Mouse (Mus musculus): ENCODE measurements around the gene Mrtfb. TPM values are rescaled to one million over a fixed set of nuclear protein-coding genes. Genes with fewer than 3 reads are reported as not detected.

Gene Mrtfb
- polyA plus RNA-seq, 1 experiment from 2014 or later: 12.3 TPM

DNA sequence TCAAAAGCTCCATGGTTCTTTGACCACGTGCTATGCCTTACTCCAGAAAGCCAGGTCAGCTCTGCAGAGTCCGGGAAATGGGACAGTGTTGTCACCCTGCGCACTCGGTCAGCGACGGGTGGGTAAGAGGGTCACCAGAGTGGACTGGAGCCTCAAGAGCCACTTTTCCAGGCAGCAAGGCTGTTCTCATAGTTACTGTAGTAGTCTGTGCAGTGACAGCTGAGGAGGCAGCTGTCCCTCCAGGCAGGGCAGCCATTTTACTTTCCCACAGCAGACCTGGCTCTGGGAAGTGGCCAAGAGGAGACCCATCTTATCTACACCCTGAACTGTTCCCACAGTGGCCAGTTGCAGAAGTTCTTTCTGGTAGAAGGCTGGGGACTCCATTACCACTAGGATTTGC, 159.2 kb downstream of the Mrtfb start:
- WGBS: 97% methylated on average over 6 of the region's 6 CpGs

DNA sequence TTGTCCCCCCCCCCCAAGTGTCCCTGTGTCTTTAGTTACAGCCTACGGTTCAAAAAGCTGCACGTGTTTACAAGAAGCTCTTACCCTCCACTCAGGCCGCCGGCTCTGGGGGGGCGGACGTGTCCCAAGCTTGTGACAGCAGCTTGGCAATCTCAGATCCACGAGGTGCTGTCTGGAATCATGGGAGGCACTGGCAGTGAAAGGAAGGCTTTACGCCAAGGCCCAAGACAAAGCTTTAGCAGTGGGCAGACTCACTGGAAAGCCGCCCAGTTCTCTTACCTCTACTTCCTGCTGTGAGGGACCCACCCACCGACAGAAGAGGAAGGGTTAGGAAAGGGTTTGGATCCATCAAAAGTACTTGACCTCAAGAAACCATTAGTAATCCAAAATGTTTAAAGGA, 160.2 kb downstream of the Mrtfb start:
- H3K9ac ChIP-seq: no peak overlapping the region
- peaks cover 17% of the 10 kb centered on the region for H3K36me3 ChIP-seq
- H3K4me2 ChIP-seq: no peak overlapping the region
- WGBS: 60% methylated on average over 10 of the region's 10 CpGs
- H3K27ac ChIP-seq (replicated peaks): no peak overlapping the region
- H3K9me3 ChIP-seq: no peaks in the 10 kb centered on the region
- no peaks in the 10 kb centered on the region for H3K27me3 ChIP-seq
- no peak overlapping the region for H3K4me3 ChIP-seq
- ATAC-seq (ENCODE audit: low FRiP score, low read depth): no peak
- no peaks in the 10 kb centered on the region for H3K4me1 ChIP-seq (replicated peaks)

More for the DNA sequence above, 159.2 kb downstream of the Mrtfb start:
- Histone ChIP-seq H3K9ac (no peak overlapping the region), H3K27ac (replicated peaks) (no peak overlapping the region), H3K4me2 (no peak overlapping the region), H3K36me3 (peaks cover 27% of the 10 kb centered on the region), H3K9me3 (no peaks in the 10 kb centered on the region), H3K4me1 (replicated peaks) (no peaks in the 10 kb centered on the region), H3K4me3 (no peak overlapping the region), H3K27me3 (no peaks in the 10 kb centered on the region)
- ATAC-seq (ENCODE audit: low FRiP score, low read depth): no peak

DNA sequence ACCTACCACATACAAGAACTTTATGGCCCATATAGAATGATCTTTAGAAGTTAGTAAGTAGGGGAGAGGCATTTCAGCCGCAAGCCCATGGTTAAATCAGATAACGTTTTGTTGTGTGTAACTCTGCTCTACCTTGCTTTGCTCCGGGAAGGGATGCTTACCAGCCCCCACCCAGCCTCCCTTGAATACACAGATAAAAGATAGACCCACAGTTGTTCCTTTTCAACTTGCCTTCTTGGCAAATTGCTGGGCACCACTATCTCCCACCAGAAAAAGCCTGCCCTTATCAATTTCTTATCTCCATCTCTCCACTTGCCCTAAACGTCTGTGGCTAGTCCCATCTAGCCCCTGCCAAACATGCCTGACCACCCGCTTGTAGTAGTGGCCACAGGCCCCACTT, 161.6 kb downstream of the Mrtfb start:
- ATAC-seq (ENCODE audit: low FRiP score, low read depth): no peak
- Histone ChIP-seq H3K4me2 (no peak overlapping the region), H3K4me1 (replicated peaks) (no peaks in the 10 kb centered on the region), H3K27ac (replicated peaks) (no peak overlapping the region), H3K4me3 (no peak overlapping the region), H3K36me3 (peaks cover 7% of the 10 kb centered on the region), H3K27me3 (no peaks in the 10 kb centered on the region), H3K9me3 (no peaks in the 10 kb centered on the region), H3K9ac (no peak overlapping the region)
- 91% methylated on average over 5 of the region's 5 CpGs for WGBS

DNA sequence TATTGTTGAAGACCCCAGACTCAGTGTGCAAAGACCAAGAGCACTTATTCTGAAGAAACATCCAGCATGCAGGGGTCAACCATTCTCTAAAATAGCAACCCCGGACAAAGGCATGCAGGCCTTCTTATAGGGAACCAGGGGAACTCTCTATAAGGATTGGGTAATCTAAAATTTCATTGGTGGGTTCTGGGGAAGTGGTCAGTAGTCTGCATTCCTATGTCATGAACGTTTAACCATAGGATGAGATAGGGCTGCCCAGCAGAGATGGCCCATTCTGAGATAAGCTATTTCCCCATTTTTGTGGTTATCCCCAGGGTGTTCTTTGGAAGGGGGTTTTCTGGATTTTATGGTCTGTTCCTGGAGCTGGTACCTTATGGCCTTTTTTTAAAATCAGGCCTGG, 163.5 kb downstream of the Mrtfb start:
- no peak overlapping the region for H3K4me3 ChIP-seq
- H3K9me3 ChIP-seq: no peaks in the 10 kb centered on the region
- 81% methylated on average over 2 of the region's 2 CpGs for WGBS
- no peak overlapping the region for H3K9ac ChIP-seq
- no peaks in the 10 kb centered on the region for H3K27me3 ChIP-seq
- H3K4me2 ChIP-seq: no peak overlapping the region
- H3K27ac ChIP-seq (replicated peaks): no peak overlapping the region
- ATAC-seq (ENCODE audit: low FRiP score, low read depth): no peak
- no peaks in the 10 kb centered on the region for H3K4me1 ChIP-seq (replicated peaks)
- H3K36me3 ChIP-seq: 0 out of 2 replicates have a peak, but pooled peaks cover 4% of the 10 kb centered on the region

DNA sequence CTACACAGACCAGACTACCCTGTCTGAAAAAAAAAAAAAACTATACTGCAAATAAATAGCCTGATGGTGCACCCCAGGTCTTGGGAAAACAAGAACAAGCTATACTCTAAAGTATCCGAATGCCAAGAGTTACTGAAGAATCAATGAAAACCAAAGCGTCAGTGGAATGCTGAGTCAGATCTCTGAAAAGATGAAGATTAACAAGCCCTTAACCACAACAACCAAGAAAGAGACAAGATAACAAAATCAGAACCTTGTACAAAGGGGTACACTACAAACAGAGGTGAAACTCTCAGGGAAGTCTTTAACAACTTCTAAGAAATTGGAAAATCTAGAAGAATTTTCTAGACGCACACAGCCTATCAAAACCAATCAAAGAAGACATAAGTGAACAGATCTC, 166.2 kb downstream of the Mrtfb start:
- Histone ChIP-seq H3K36me3 (0 out of 2 replicates have a peak, but pooled peaks cover 2% of the 10 kb centered on the region), H3K4me1 (replicated peaks) (no peaks in the 10 kb centered on the region), H3K27ac (replicated peaks) (no peak overlapping the region), H3K9ac (no peak overlapping the region), H3K4me3 (no peak overlapping the region), H3K9me3 (no peaks in the 10 kb centered on the region), H3K27me3 (no peaks in the 10 kb centered on the region), H3K4me2 (no peak overlapping the region)
- 94% methylated on average over 3 of the region's 3 CpGs for WGBS
- ATAC-seq (ENCODE audit: low FRiP score, low read depth): no peak

GRCm38 (mm10) chr16:13423587-13424355, 167.5 kb downstream of the Mrtfb start:
- H3K9ac ChIP-seq: no peak overlapping the region
- no peak overlapping the region for H3K27ac ChIP-seq (replicated peaks)
- no peaks in the 10 kb centered on the region for H3K36me3 ChIP-seq
- no peaks in the 10 kb centered on the region for H3K4me1 ChIP-seq (replicated peaks)
- ATAC-seq (ENCODE audit: low FRiP score, low read depth): no peak
- H3K9me3 ChIP-seq: no peaks in the 10 kb centered on the region
- H3K4me2 ChIP-seq: no peak overlapping the region
- no peak overlapping the region for H3K4me3 ChIP-seq
- H3K27me3 ChIP-seq: no peaks in the 10 kb centered on the region
- WGBS: 86% methylated on average over 8 of the region's 8 CpGs

DNA sequence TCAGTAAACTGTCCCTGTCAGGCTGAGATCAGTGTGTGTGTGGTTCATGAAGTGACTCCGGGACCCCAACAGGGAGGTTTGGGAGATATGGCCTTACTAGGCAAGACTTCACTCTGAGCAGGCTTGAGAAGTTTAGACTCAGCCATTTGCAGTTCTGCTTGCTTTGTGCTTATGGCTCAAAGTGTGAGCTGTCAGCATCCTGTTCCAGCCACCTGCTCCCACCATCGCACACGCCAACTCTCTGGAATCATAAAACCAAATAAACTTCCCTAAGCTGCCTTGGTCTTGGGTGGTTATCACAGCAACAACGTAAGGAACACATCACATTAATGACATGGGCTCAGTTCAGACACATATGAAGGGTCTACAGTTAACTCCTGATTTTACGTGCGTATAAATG, 169.5 kb downstream of the Mrtfb start:
- Histone ChIP-seq H3K4me3 (no peak overlapping the region), H3K36me3 (no peaks in the 10 kb centered on the region), H3K27me3 (no peaks in the 10 kb centered on the region), H3K9me3 (no peaks in the 10 kb centered on the region), H3K4me2 (no peak overlapping the region), H3K4me1 (replicated peaks) (no peaks in the 10 kb centered on the region), H3K27ac (replicated peaks) (no peak overlapping the region), H3K9ac (no peak overlapping the region)
- no peak for ATAC-seq (ENCODE audit: low FRiP score, low read depth)
- 95% methylated on average over 6 of the region's 6 CpGs for WGBS

- H3K27me3 ChIP-seq: no peaks in the 10 kb centered on the region
- H3K4me1 ChIP-seq (replicated peaks): no peaks in the 10 kb centered on the region
- no peak for ATAC-seq (ENCODE audit: low FRiP score, low read depth)
- no peaks in the 10 kb centered on the region for H3K9me3 ChIP-seq
- no peak overlapping the region for H3K9ac ChIP-seq
- 77% methylated on average over 10 of the region's 10 CpGs for WGBS
- no peaks in the 10 kb centered on the region for H3K36me3 ChIP-seq
- no peak overlapping the region for H3K27ac ChIP-seq (replicated peaks)
- no peak overlapping the region for H3K4me2 ChIP-seq
- no peak overlapping the region for H3K4me3 ChIP-seq
Measured at GRCm38 (mm10) chr16:13426831-13427589, 170.7 kb downstream of the Mrtfb start.

DNA sequence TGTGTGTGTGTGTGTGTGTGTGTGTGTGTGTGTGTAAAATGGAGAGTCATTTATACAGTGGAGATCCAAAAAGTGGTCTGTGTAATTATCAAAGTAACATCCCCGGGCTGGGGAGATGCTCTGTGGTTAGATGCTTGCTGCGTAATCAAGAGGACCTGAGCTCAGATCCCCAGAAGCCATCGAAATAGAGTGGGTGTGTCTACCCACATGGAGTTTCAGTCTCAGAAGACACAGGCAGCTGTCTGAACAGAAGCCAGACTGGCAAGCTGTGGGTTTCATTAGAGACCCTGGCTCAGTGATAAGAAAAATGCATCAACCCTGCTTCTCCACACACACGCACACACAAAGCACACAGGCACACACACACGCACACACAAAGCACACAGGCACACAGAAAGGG, 171.8 kb downstream of the Mrtfb start:
- no peaks in the 10 kb centered on the region for H3K4me1 ChIP-seq (replicated peaks)
- no peaks in the 10 kb centered on the region for H3K9me3 ChIP-seq
- no peak overlapping the region for H3K9ac ChIP-seq
- WGBS: 75% methylated on average over 5 of the region's 5 CpGs
- H3K4me2 ChIP-seq: no peak overlapping the region
- ATAC-seq (ENCODE audit: low FRiP score, low read depth): peak; percentile 45; the same call in 1 of the 2 replicates
- no peak overlapping the region for H3K4me3 ChIP-seq
- no peak overlapping the region; the same call in 1 of the 2 replicates for H3K27ac ChIP-seq (replicated peaks)
- H3K36me3 ChIP-seq: no peaks in the 10 kb centered on the region
- no peaks in the 10 kb centered on the region for H3K27me3 ChIP-seq

GRCm38 (mm10) chr16:13428806-13429205, 172.5 kb downstream of the Mrtfb start:
- Histone ChIP-seq H3K4me3 (no peak overlapping the region), H3K27ac (replicated peaks) (no peak overlapping the region), H3K36me3 (no peaks in the 10 kb centered on the region), H3K4me1 (replicated peaks) (no peaks in the 10 kb centered on the region), H3K9me3 (no peaks in the 10 kb centered on the region), H3K4me2 (no peak overlapping the region), H3K27me3 (no peaks in the 10 kb centered on the region), H3K9ac (no peak overlapping the region)
- no peak for ATAC-seq (ENCODE audit: low FRiP score, low read depth)
- WGBS: 82% methylated on average over 1 of the region's 1 CpGs

DNA sequence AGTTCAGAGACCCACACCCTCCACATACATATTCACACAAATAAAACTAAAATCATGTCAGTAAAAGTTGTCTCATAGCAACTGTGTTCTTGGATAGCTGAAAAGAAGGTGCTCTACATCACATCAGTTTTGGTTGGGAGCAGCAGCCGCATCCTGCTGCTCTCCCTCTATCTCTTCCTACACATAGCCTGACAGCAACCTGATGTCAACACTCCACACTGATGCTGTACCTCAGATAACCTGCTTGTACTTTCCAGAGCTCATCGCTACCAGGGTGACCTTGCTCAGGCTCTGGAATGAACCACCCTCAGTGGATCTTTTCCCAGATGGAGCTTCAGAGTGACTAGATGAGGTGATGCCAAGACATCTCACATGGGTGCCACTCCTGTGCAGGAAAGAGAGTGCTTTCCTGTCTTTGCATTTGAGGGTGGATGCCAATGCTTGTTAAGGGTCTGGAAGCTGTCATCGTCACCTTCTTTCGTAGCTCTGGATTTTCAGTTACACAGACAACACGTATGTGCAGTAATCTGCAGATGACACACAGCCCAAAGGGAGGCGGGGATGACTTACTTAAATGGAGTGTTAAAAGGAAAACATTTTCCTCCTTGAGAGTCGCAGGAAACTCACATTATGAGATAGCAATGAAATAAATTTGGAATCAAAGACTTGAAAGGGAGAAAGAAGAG, 173.8 kb downstream of the Mrtfb start:
- H3K4me3 ChIP-seq: no peak overlapping the region
- no peak overlapping the region for H3K4me2 ChIP-seq
- H3K27ac ChIP-seq (replicated peaks): no peak overlapping the region
- H3K36me3 ChIP-seq: no peaks in the 10 kb centered on the region
- ATAC-seq (ENCODE audit: low FRiP score, low read depth): no peak
- H3K9ac ChIP-seq: no peak overlapping the region
- no peaks in the 10 kb centered on the region for H3K27me3 ChIP-seq
- H3K4me1 ChIP-seq (replicated peaks): no peaks in the 10 kb centered on the region
- WGBS: 90% methylated on average over 7 of the region's 7 CpGs
- no peaks in the 10 kb centered on the region for H3K9me3 ChIP-seq

DNA sequence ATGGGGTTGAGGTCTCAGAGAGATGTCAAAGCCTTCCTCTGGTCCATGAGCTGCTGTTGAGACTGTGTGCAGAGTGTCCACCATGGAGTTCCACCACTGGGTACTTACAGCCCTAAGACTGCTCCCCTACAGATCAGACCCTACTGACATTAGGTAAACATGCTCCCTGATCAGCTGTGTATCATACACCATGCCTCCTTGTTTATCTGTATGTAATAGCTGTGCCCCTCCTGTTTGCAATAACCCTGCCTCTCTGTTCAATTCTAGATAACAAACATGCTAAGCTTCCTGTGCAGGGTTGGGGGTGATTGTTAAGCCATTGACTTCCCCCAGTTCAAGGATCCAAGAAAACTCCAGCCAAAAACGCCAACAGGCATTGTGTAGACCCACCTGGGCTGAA, 174.7 kb downstream of the Mrtfb start:
- Histone ChIP-seq H3K4me3 (no peak overlapping the region), H3K4me1 (replicated peaks) (no peaks in the 10 kb centered on the region), H3K27ac (replicated peaks) (no peak overlapping the region), H3K9me3 (no peaks in the 10 kb centered on the region), H3K27me3 (no peaks in the 10 kb centered on the region), H3K4me2 (no peak overlapping the region), H3K36me3 (no peaks in the 10 kb centered on the region), H3K9ac (no peak overlapping the region)
- ATAC-seq (ENCODE audit: low FRiP score, low read depth): no peak
- 79% methylated on average over 1 of the region's 1 CpGs for WGBS
